10 mouse cellular contexts compared by ENCODE assay signal in genomic region chr9:121303748-121304147, GRCm38 (mm10). TPM values are rescaled to one million over a fixed set of nuclear protein-coding genes. Genes with fewer than 3 reads are reported as not detected.
DNase-seq lines count a peak whose midpoint lies in the region; ATAC-seq and TF ChIP-seq lines count a peak whose summit lies in the region.
"Had no signal": no experiment of that assay in that cellular context is flagged by ENCODE, and none has a peak within 500 bp of the region (broad histone marks: within the 10 kb centered on the region; RNA-seq: fewer than 3 reads in every experiment).

No protein-coding gene starts in this region.

- no peak overlapping the region for H3K9ac ChIP-seq in stomach, embryonic 16.5 days (ENCODE audit: low read length)
- H3K9ac ChIP-seq in stomach, postnatal 0 days (ENCODE audit: low read length) = no peak overlapping the region
- peak overlapping the region; percentile 37 for H3K9ac ChIP-seq in forebrain, embryonic 11.5 days (ENCODE audit: low read length)
- peak overlapping the region; percentile 24; the same call in 1 of the 2 replicates for H3K9ac ChIP-seq in kidney, embryonic 16.5 days (replicated peaks; ENCODE audit: low read length)
- H3K9ac ChIP-seq: liver, embryonic 13.5 days had no signal

- H3K27me3 ChIP-seq in stomach, embryonic 16.5 days (ENCODE audit: control insufficient read depth, insufficient read depth, low read length) = no peaks in the 10 kb centered on the region
- H3K27me3 ChIP-seq in stomach, postnatal 0 days (ENCODE audit: control insufficient read depth, insufficient read depth, low read length) = no peaks in the 10 kb centered on the region
- no peaks in the 10 kb centered on the region for H3K27me3 ChIP-seq in forebrain, embryonic 11.5 days (ENCODE audit: control insufficient read depth, insufficient read depth, low read length)
- H3K27me3 ChIP-seq in kidney, embryonic 16.5 days (ENCODE audit: insufficient read depth, low read length) = no peaks in the 10 kb centered on the region
- H3K27me3 ChIP-seq: liver, embryonic 13.5 days had no signal

- no peak for ATAC-seq in stomach, embryonic 16.5 days (ENCODE audit: insufficient read depth, low FRiP score)
- ATAC-seq in stomach, postnatal 0 days (ENCODE audit: low FRiP score, low TSS enrichment) = no peak
- peak; percentile 69 for ATAC-seq in forebrain, embryonic 11.5 days (replicated peaks; ENCODE audit: low FRiP score)
- peak; percentile 39; the same call in 1 of the 2 replicates for ATAC-seq in kidney, embryonic 16.5 days (ENCODE audit: low FRiP score, low TSS enrichment)
- peak; percentile 23; the same call in 1 of the 2 replicates for ATAC-seq in neutrophil, adult 5-6 weeks (ENCODE audit: extremely low read depth, insufficient number of reproducible peaks, low FRiP score, poor library complexity, severe bottlenecking)

- no peak for DNase-seq in stomach, postnatal 0 days (ENCODE audit: low spot score)
- peak; percentile 76 for DNase-seq in forebrain, embryonic 11.5 days (ENCODE audit: low spot score)
- no peak for DNase-seq in gastrocnemius, postnatal 4 days (ENCODE audit: low spot score in 2 of 2)
- no peak for DNase-seq in thymus, postnatal 14 days
- DNase-seq in spleen, adult 12 weeks (ENCODE audit: low spot score) = no peak
- DNase-seq: liver, embryonic 13.5 days had no signal

- H3K4me1 ChIP-seq in stomach, embryonic 16.5 days (ENCODE audit: control insufficient read depth, insufficient read depth, low read length) = peaks cover 28% of the 10 kb centered on the region
- peaks cover 6% of the 10 kb centered on the region for H3K4me1 ChIP-seq in stomach, postnatal 0 days (replicated peaks; ENCODE audit: control insufficient read depth, insufficient read depth)
- peaks cover 41% of the 10 kb centered on the region for H3K4me1 ChIP-seq in forebrain, embryonic 11.5 days (replicated peaks; ENCODE audit: control insufficient read depth, insufficient read depth, low read length)
- H3K4me1 ChIP-seq in kidney, embryonic 16.5 days (ENCODE audit: insufficient read depth, low read length) = peaks cover 34% of the 10 kb centered on the region

- WGBS in stomach, embryonic 16.5 days = 57% methylated on average over 9 of the region's 9 CpGs
- WGBS in stomach, postnatal 0 days = 52% methylated on average over 9 of the region's 9 CpGs
- 12% methylated on average over 9 of the region's 9 CpGs for WGBS in forebrain, embryonic 11.5 days
- WGBS in kidney, embryonic 16.5 days = 36% methylated on average over 9 of the region's 9 CpGs

- no peak for TF ChIP-seq CTCF in stomach, postnatal 0 days (IDR thresholded peaks at IDR 0.05; ENCODE audit: low read depth)

- no peaks in the 10 kb centered on the region for H3K9me3 ChIP-seq in stomach, embryonic 16.5 days (replicated peaks; ENCODE audit: control insufficient read depth, low read length)
- H3K9me3 ChIP-seq in stomach, postnatal 0 days (ENCODE audit: control insufficient read depth, low read length) = no peaks in the 10 kb centered on the region
- H3K9me3 ChIP-seq in forebrain, embryonic 11.5 days (ENCODE audit: control insufficient read depth, low read length) = no peaks in the 10 kb centered on the region
- H3K9me3 ChIP-seq in kidney, embryonic 16.5 days (ENCODE audit: low read length) = no peaks in the 10 kb centered on the region
- H3K9me3 ChIP-seq: liver, embryonic 13.5 days had no signal

- peak overlapping the region; percentile 23; the same call in 1 of the 2 replicates for H3K27ac ChIP-seq in stomach, embryonic 16.5 days (ENCODE audit: low read length)
- no peak overlapping the region for H3K27ac ChIP-seq in stomach, postnatal 0 days (replicated peaks)
- H3K27ac ChIP-seq in forebrain, embryonic 11.5 days (ENCODE audit: low read depth, low read length) = peak overlapping the region; percentile 85
- H3K27ac ChIP-seq in kidney, embryonic 16.5 days (ENCODE audit: low read length) = peak overlapping the region; percentile 43; the same call in 1 of the 2 replicates
- H3K27ac ChIP-seq: liver, embryonic 13.5 days had no signal

- H3K36me3 ChIP-seq in stomach, embryonic 16.5 days (ENCODE audit: control insufficient read depth, insufficient read depth, low read length) = no peaks in the 10 kb centered on the region
- H3K36me3 ChIP-seq in stomach, postnatal 0 days (ENCODE audit: control insufficient read depth, insufficient read depth, low read length) = peaks cover 2% of the 10 kb centered on the region; the same call in 1 of the 2 replicates
- H3K36me3 ChIP-seq in forebrain, embryonic 11.5 days (ENCODE audit: control insufficient read depth, insufficient read depth, low read length) = no peaks in the 10 kb centered on the region
- no peaks in the 10 kb centered on the region for H3K36me3 ChIP-seq in kidney, embryonic 16.5 days (ENCODE audit: insufficient read depth, low read length)
- H3K36me3 ChIP-seq: liver, embryonic 13.5 days had no signal

- TF ChIP-seq EP300 in stomach, postnatal 0 days (optimal IDR thresholded peaks at IDR 0.05) = no peak

- no peak overlapping the region for H3K4me2 ChIP-seq in stomach, embryonic 16.5 days (ENCODE audit: low read depth, low read length)
- H3K4me2 ChIP-seq in stomach, postnatal 0 days (replicated peaks; ENCODE audit: low read depth) = no peak overlapping the region
- H3K4me2 ChIP-seq in forebrain, embryonic 11.5 days (ENCODE audit: low read depth, low read length, severe bottlenecking) = peak overlapping the region; percentile 42
- H3K4me2 ChIP-seq in kidney, embryonic 16.5 days (replicated peaks; ENCODE audit: low read depth, low read length) = 0 out of 2 replicates have a peak overlapping the region, but pooled peaks have one; percentile 3
- H3K4me2 ChIP-seq: heart, embryonic 11.5 days; liver, embryonic 13.5 days had no signal

- H3K4me3 ChIP-seq in stomach, embryonic 16.5 days (replicated peaks; ENCODE audit: low read length) = no peak overlapping the region
- H3K4me3 ChIP-seq in stomach, postnatal 0 days (ENCODE audit: low read depth, low read length) = no peak overlapping the region
- no peak overlapping the region for H3K4me3 ChIP-seq in forebrain, embryonic 11.5 days (ENCODE audit: low read depth, low read length)
- H3K4me3 ChIP-seq in kidney, embryonic 16.5 days (ENCODE audit: low read length) = no peak overlapping the region
- H3K4me3 ChIP-seq: liver, embryonic 13.5 days had no signal

RNA-seq across cellular contexts. Expression of gene Trak1, which starts 6.4 kb away (rescaled TPM):
- 24.1 and 25.1 TPM in 2 replicates for polyA plus RNA-seq in stomach, embryonic 16.5 days (2015; fragmentation: Nextera tagmentation; extraction: Ambion mirVana)
- 24.0 and 27.7 TPM in 2 replicates for polyA plus RNA-seq in stomach, postnatal 0 days (2015; fragmentation: Nextera tagmentation; extraction: Ambion mirVana)
- 33.5 and 36.4 TPM in 2 replicates for polyA plus RNA-seq in forebrain, embryonic 11.5 days (2014; fragmentation: Nextera tagmentation; extraction: Ambion mirVana)
- polyA plus RNA-seq in kidney, embryonic 16.5 days (2015; fragmentation: Nextera tagmentation; extraction: Ambion mirVana) = 16.2 and 17.7 TPM in 2 replicates
- total RNA-seq in neutrophil, adult 5-6 weeks (2017) = 45.3 and 51.1 TPM in 2 replicates
- total RNA-seq in gastrocnemius, postnatal 4 days (2021) = 100 to 1,000 TPM; 193 to 204 TPM

RNA-seq across cellular contexts. Expression of gene Ulk4, which starts 26.8 kb away (rescaled TPM):
- polyA plus RNA-seq in stomach, embryonic 16.5 days (2015; fragmentation: Nextera tagmentation; extraction: Ambion mirVana) = 124 and 156 TPM in 2 replicates
- polyA plus RNA-seq in stomach, postnatal 0 days (2015; fragmentation: Nextera tagmentation; extraction: Ambion mirVana) = 69.3 and 73.3 TPM in 2 replicates
- polyA plus RNA-seq in forebrain, embryonic 11.5 days (2014; fragmentation: Nextera tagmentation; extraction: Ambion mirVana) = 144 and 163 TPM in 2 replicates
- 144 and 148 TPM in 2 replicates for polyA plus RNA-seq in kidney, embryonic 16.5 days (2015; fragmentation: Nextera tagmentation; extraction: Ambion mirVana)
- total RNA-seq in neutrophil, adult 5-6 weeks (2017) = 2.9 and 4.0 TPM in 2 replicates
- total RNA-seq in gastrocnemius, postnatal 4 days (2021) = 1 to 10 TPM; 2.2 to 2.3 TPM

Comparison
In these comparisons a context has a peak if more than half of its experiments do, and no peak if none do; other contexts are left out.
1. ATAC-seq: peak in forebrain, embryonic 11.5 days (single experiment), kidney, embryonic 16.5 days (single experiment) and neutrophil, adult 5-6 weeks (single experiment); none in stomach, embryonic 16.5 days (single experiment) and stomach, postnatal 0 days (single experiment).
2. H3K4me2 ChIP-seq: peak in forebrain, embryonic 11.5 days (single experiment) and kidney, embryonic 16.5 days (single experiment); none in stomach, embryonic 16.5 days (single experiment) and stomach, postnatal 0 days (single experiment).
3. H3K9ac ChIP-seq: peak in forebrain, embryonic 11.5 days (single experiment) and kidney, embryonic 16.5 days (single experiment); none in stomach, embryonic 16.5 days (single experiment) and stomach, postnatal 0 days (single experiment).